Mouse (Mus musculus): ENCODE measurements around the gene Agtrap. TPM values are rescaled to one million over a fixed set of nuclear protein-coding genes. Genes with fewer than 3 reads are reported as not detected.

The Agtrap gene
- polyA plus RNA-seq, 1 experiment from 2014 or later = 16.4 TPM

DNA sequence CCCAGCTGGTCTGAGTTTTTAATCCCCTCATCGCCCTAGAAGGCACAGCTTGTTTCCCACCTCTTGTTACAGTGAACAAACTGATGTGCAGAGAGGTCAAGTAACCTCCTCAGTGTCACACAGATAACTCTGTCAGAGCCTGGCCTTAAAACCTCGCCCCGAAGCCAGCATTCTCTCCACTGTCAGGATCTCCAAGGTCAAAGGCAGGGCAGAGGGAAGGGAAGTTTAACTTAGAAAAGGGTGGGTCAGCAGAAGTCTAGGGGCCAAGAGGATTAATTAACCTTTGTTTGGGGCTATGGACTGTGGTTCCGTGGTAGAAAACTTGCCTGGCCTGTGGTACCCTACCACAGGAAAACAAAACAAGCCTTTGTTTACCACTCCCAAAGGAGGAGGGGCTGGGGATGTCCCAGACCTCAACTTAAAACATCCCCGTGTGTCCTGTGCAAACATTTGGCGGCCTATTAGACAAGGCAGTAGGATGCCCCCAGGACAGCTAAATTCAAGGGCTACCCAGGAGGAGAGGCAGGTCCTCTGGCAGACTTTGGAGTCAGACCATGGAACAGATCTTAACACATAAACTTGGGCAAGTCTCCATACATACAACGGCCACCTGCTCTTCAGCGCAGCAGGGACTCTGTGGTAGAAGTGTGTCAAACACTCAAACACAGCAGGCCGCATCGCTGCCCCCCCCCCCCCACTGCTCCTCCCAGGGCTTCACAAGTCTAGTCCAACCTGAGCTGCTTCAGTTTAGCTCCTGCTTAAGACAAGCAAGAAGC is 2.5 kb downstream of the Agtrap start:
- Histone ChIP-seq H3K27ac (ENCODE audit: low read depth) (no peak overlapping the region), H3K9me3 (ENCODE audit: control insufficient read depth, low read length) (no peaks in the 10 kb centered on the region), H3K27me3 (replicated peaks; ENCODE audit: control insufficient read depth, insufficient read depth, low read length) (no peaks in the 10 kb centered on the region), H3K4me3 (ENCODE audit: low read depth, low read length) (no peak overlapping the region), H3K4me2 (ENCODE audit: low read length) (no peak overlapping the region), H3K4me1 (replicated peaks; ENCODE audit: control insufficient read depth, insufficient read depth, low read length) (peaks cover 21% of the 10 kb centered on the region), H3K9ac (ENCODE audit: low read length) (no peak overlapping the region), H3K36me3 (ENCODE audit: control insufficient read depth, insufficient read depth, low read length) (peaks cover 6% of the 10 kb centered on the region)
- DNase-seq (ENCODE audit: low spot score) = no peak
- 34% methylated on average over 10 of the region's 10 CpGs for WGBS
- no peak for ATAC-seq (replicated peaks; ENCODE audit: low FRiP score, low TSS enrichment, low read depth)

DNA sequence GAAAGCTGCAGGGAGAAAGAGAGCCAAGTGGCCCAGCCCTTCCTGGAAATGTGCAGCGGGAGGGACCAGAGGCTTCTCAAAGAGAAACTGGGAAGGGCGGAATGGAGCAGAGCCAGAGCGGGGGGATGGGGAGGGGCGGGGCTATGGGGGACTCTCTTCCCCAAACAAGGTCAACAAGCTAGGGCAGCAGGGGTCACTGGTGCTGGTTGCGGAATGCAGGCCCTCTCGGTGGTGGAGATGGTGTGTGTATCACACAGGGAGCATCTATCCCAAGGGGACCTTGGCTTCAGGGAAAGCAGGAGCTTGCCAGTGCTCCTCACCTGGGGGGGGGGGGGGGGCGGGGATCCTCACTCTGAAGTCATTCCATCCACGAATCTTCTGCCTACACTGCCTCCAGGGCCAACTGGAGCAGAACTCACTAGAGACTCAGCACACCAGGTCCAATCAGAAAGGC is 3.5 kb downstream of the Agtrap start:
- H3K4me2 ChIP-seq (ENCODE audit: low read length) = no peak overlapping the region
- no peak overlapping the region for H3K4me3 ChIP-seq (ENCODE audit: low read depth, low read length)
- DNase-seq (ENCODE audit: low spot score) (no peak), ATAC-seq (replicated peaks; ENCODE audit: low FRiP score, low TSS enrichment, low read depth) (no peak)
- WGBS = 18% methylated on average over 8 of the region's 8 CpGs
- peaks cover 21% of the 10 kb centered on the region for H3K4me1 ChIP-seq (replicated peaks; ENCODE audit: control insufficient read depth, insufficient read depth, low read length)
- H3K27me3 ChIP-seq (replicated peaks; ENCODE audit: control insufficient read depth, insufficient read depth, low read length) = no peaks in the 10 kb centered on the region
- no peaks in the 10 kb centered on the region for H3K9me3 ChIP-seq (ENCODE audit: control insufficient read depth, low read length)
- no peak overlapping the region for H3K27ac ChIP-seq (ENCODE audit: low read depth)
- peaks cover 12% of the 10 kb centered on the region for H3K36me3 ChIP-seq (ENCODE audit: control insufficient read depth, insufficient read depth, low read length)
- H3K9ac ChIP-seq (ENCODE audit: low read length) = no peak overlapping the region

DNA sequence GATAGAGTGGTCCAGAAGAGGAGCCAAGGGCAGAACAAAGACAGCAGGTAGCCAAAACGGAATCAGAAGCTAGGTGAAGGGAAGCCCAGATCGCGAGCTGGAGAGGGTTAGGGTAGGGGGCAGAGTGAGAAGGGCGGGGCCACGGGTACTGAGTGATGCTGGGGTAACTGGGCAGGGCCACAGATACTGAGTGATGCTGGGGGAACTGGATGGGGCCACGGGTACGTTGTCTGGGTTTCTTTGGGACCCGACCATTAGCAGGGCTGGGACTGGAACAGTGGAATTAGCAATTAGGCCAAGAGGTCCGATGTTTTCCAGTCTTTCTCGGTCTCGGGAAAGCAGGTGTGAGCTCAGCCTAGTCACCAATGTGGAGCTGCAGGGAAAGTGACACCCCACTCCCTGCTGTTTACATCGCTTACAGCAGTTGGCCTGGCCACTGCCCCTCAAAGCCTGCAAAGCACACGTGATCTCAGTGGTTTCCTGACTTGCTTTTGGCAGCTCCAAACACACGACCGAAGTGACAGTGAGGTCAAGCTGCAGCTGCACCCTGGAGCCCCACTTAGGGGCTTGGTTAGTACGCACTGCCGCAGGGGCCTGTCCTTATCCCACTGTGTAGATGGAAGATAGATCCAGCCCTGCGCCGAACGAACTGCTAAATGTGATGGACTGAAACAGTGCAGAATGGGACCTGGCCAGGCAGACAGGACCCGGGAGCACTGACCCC is 4.5 kb downstream of the Agtrap start:
- 54% methylated on average over 21 of the region's 21 CpGs for WGBS
- no peak for DNase-seq (ENCODE audit: low spot score)
- Histone ChIP-seq H3K9ac (ENCODE audit: low read length) (no peak overlapping the region), H3K36me3 (ENCODE audit: control insufficient read depth, insufficient read depth, low read length) (peaks cover 12% of the 10 kb centered on the region), H3K4me1 (replicated peaks; ENCODE audit: control insufficient read depth, insufficient read depth, low read length) (peaks cover 21% of the 10 kb centered on the region), H3K4me3 (ENCODE audit: low read depth, low read length) (no peak overlapping the region), H3K4me2 (ENCODE audit: low read length) (no peak overlapping the region), H3K27ac (ENCODE audit: low read depth) (no peak overlapping the region), H3K9me3 (ENCODE audit: control insufficient read depth, low read length) (no peaks in the 10 kb centered on the region), H3K27me3 (replicated peaks; ENCODE audit: control insufficient read depth, insufficient read depth, low read length) (no peaks in the 10 kb centered on the region)
- ATAC-seq (replicated peaks; ENCODE audit: low FRiP score, low TSS enrichment, low read depth) = no peak

DNA sequence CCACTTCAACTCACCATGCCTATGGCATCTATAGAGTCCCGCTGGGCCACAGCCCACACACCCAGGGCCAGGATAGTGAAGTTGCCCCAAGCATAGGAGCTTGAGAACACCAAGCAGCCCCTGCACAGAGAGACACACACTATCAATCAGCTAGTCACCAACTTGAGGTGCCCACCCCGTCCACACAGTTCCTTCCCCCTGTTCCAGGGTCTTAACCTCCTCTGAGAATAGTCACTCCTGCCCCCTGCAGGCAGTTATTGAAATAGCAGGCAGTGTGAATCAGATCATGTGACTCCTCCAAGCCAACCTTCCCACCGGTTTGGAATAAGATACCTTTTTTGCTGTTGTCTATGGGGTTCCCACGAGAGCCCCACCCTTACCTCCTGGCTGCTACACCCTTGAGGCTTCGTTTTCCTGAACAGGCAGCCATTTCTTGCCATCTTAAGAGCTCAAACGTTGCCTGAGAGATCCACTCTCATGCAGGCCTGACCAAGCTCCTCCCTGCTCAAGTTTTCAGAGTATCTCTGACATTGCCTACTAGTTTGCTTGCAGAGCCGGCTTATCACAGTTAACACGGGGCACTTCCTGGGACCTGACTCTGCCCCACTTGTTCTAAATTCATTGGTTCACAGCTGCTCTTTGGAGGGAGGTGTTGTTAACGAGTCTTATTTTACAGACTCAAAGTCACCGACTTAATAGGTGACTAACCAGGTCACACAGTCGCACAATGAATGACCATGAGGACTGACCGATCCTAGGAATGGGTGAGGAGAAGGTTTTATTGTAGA is 5.4 kb downstream of the Agtrap start:
- Histone ChIP-seq H3K9me3 (ENCODE audit: control insufficient read depth, low read length) (no peaks in the 10 kb centered on the region), H3K36me3 (ENCODE audit: control insufficient read depth, insufficient read depth, low read length) (peaks cover 12% of the 10 kb centered on the region), H3K4me1 (replicated peaks; ENCODE audit: control insufficient read depth, insufficient read depth, low read length) (peaks cover 21% of the 10 kb centered on the region), H3K27me3 (replicated peaks; ENCODE audit: control insufficient read depth, insufficient read depth, low read length) (no peaks in the 10 kb centered on the region), H3K4me2 (ENCODE audit: low read length) (no peak overlapping the region), H3K27ac (ENCODE audit: low read depth) (no peak overlapping the region), H3K9ac (ENCODE audit: low read length) (no peak overlapping the region), H3K4me3 (ENCODE audit: low read depth, low read length) (no peak overlapping the region)
- ATAC-seq (replicated peaks; ENCODE audit: low FRiP score, low TSS enrichment, low read depth) = no peak; the same call in 1 of the 2 replicates
- WGBS = 55% methylated on average over 12 of the region's 12 CpGs
- DNase-seq (ENCODE audit: low spot score) = peak; percentile 68

DNA sequence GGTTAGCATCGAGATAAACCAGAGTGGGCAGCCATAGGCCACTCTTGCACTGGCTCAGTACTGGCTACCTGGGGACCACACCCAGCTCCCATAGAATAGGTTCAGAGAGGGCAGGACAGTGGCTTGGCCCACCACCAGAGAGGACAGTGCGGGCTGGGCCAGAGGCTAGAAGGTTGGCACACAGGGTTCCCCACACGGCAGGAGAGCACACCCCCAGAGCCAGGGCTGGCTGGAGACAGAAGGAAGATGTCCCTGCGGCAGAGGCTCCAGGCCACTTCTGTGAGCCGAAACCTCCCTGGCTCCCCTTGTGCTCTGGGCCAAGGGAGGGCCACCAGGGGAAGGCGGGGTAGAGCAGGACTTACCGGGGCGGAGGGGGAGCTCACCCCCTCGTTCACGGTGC is 6.6 kb downstream of the Agtrap start:
- WGBS = 89% methylated on average over 10 of the region's 10 CpGs
- H3K27me3 ChIP-seq (replicated peaks; ENCODE audit: control insufficient read depth, insufficient read depth, low read length) = no peaks in the 10 kb centered on the region
- no peak overlapping the region for H3K27ac ChIP-seq (ENCODE audit: low read depth)
- no peak overlapping the region for H3K4me3 ChIP-seq (ENCODE audit: low read depth, low read length)
- H3K9me3 ChIP-seq (ENCODE audit: control insufficient read depth, low read length) = no peaks in the 10 kb centered on the region
- peaks cover 14% of the 10 kb centered on the region; the same call in 1 of the 2 replicates for H3K4me1 ChIP-seq (replicated peaks; ENCODE audit: control insufficient read depth, insufficient read depth, low read length)
- DNase-seq (ENCODE audit: low spot score) (no peak), ATAC-seq (replicated peaks; ENCODE audit: low FRiP score, low TSS enrichment, low read depth) (no peak)
- H3K4me2 ChIP-seq (ENCODE audit: low read length) = no peak overlapping the region
- no peak overlapping the region for H3K9ac ChIP-seq (ENCODE audit: low read length)
- peaks cover 12% of the 10 kb centered on the region for H3K36me3 ChIP-seq (ENCODE audit: control insufficient read depth, insufficient read depth, low read length)

DNA sequence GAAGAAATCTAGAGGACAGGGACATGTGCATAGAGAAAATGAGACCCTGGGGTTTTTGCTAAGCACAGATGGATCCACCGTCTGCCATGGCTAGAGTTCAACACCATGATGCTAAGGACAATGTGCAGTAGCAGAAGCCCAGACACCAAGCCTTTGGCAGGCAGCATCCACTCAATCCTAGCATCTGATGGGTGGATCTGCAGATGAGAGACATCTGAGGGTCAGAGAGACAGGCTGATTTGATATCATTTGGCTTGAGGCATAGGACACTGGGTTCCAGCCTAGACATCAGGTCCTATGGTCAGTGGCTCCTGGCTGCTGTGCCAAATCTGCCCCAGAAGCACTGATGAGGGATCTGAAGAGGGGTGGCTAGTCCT is 7.2 kb downstream of the Agtrap start:
- no peak overlapping the region for H3K4me2 ChIP-seq (ENCODE audit: low read length)
- DNase-seq (ENCODE audit: low spot score) (no peak), ATAC-seq (replicated peaks; ENCODE audit: low FRiP score, low TSS enrichment, low read depth) (no peak)
- peaks cover 12% of the 10 kb centered on the region; the same call in 1 of the 2 replicates for H3K4me1 ChIP-seq (replicated peaks; ENCODE audit: control insufficient read depth, insufficient read depth, low read length)
- WGBS = 86% methylated on average over 1 of the region's 1 CpGs
- no peaks in the 10 kb centered on the region for H3K9me3 ChIP-seq (ENCODE audit: control insufficient read depth, low read length)
- no peak overlapping the region for H3K9ac ChIP-seq (ENCODE audit: low read length)
- H3K4me3 ChIP-seq (ENCODE audit: low read depth, low read length) = no peak overlapping the region
- H3K27me3 ChIP-seq (replicated peaks; ENCODE audit: control insufficient read depth, insufficient read depth, low read length) = no peaks in the 10 kb centered on the region
- no peak overlapping the region for H3K27ac ChIP-seq (ENCODE audit: low read depth)
- H3K36me3 ChIP-seq (ENCODE audit: control insufficient read depth, insufficient read depth, low read length) = peaks cover 12% of the 10 kb centered on the region

DNA sequence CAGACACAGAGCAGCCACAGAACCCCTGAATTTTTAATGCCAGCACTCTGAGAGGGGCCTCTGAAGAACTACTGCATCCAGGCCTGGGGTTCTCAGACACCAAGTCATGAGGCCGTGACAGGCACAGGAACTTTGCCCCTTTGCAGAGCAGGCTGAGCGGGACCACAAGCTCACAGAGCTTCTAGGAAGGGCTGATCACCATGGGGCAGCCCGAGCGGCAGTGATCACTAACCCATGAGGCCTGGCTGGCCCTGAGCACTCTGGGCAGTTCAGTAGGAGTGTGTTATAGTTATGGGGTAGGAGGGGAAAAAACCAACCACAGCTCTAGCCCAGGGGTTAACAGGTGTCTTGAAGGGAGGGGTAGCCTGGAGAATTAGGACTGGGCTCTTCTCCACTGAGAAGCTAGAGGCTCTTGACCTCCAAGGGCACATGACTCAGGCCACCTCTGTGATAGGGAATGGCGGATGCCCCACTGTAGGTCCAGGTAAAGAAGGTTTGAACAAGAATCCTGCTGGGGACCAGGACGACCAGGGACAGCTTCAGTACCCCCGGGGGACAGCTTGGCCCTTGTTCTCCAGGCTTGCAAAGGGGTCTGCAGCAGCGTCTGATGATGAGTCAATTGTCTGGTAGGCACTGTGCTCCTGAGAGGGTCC is 7.8 kb downstream of the Agtrap start:
- no peaks in the 10 kb centered on the region for H3K27me3 ChIP-seq (replicated peaks; ENCODE audit: control insufficient read depth, insufficient read depth, low read length)
- WGBS = 90% methylated on average over 8 of the region's 8 CpGs
- H3K4me3 ChIP-seq (ENCODE audit: low read depth, low read length) = no peak overlapping the region
- DNase-seq (ENCODE audit: low spot score) = no peak
- H3K4me1 ChIP-seq (replicated peaks; ENCODE audit: control insufficient read depth, insufficient read depth, low read length) = 0 out of 2 replicates have a peak, but pooled peaks cover 7% of the 10 kb centered on the region
- H3K27ac ChIP-seq (ENCODE audit: low read depth) = no peak overlapping the region
- ATAC-seq (replicated peaks; ENCODE audit: low FRiP score, low TSS enrichment, low read depth) = no peak
- H3K36me3 ChIP-seq (ENCODE audit: control insufficient read depth, insufficient read depth, low read length) = peaks cover 12% of the 10 kb centered on the region
- H3K4me2 ChIP-seq (ENCODE audit: low read length) = no peak overlapping the region
- no peak overlapping the region for H3K9ac ChIP-seq (ENCODE audit: low read length)
- no peaks in the 10 kb centered on the region for H3K9me3 ChIP-seq (ENCODE audit: control insufficient read depth, low read length)

DNA sequence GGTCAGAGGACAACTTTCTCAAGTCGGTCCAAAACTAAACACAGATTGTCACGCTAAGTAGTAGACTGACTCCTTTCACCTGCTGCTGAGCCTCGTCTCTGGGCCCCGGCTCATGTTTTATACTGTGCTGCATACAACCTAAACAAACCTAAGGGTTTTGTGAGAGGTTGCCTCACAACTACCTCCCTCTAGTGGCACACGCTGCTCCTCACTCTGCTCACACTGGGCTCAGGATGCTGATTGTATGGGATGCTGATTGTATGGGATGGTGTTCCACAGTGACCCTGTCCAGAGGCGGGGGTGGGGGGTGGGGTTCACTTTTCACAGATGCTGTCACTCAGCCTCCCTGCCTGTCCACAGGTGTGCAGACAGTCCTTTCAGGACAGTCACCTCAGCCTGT is 8.6 kb downstream of the Agtrap start:
- no peak for DNase-seq (ENCODE audit: low spot score)

More for the DNA sequence above, 8.6 kb downstream of the Agtrap start:
- Histone ChIP-seq H3K27me3 (replicated peaks; ENCODE audit: control insufficient read depth, insufficient read depth, low read length) (no peaks in the 10 kb centered on the region), H3K4me3 (ENCODE audit: low read depth, low read length) (no peak overlapping the region), H3K27ac (ENCODE audit: low read depth) (no peak overlapping the region), H3K9me3 (ENCODE audit: control insufficient read depth, low read length) (no peaks in the 10 kb centered on the region), H3K36me3 (ENCODE audit: control insufficient read depth, insufficient read depth, low read length) (peaks cover 12% of the 10 kb centered on the region), H3K4me2 (ENCODE audit: low read length) (no peak overlapping the region), H3K4me1 (replicated peaks; ENCODE audit: control insufficient read depth, insufficient read depth, low read length) (0 out of 2 replicates have a peak, but pooled peaks cover 5% of the 10 kb centered on the region), H3K9ac (ENCODE audit: low read length) (no peak overlapping the region)
- WGBS = 36% methylated on average over 6 of the region's 6 CpGs
- ATAC-seq (replicated peaks; ENCODE audit: low FRiP score, low TSS enrichment, low read depth) = no peak
